Mouse (Mus musculus): Measurements from ENCODE around the gene Rhov. TPM values are rescaled to one million over a fixed set of nuclear protein-coding genes. Genes with fewer than 3 reads are reported as not detected.
A peak's percentile ranks its signal among the peaks of the same experiment; 100 is the strongest.

Gene Rhov
- total RNA-seq, 2 experiments from 2014 or later = not detected

GRCm38 (mm10) chr2:119292852-119293251 is 21.8 kb upstream of the Rhov start:
- no peak for DNase-seq
- intact Hi-C loops (cut with DNase I) = no loop called here

DNA sequence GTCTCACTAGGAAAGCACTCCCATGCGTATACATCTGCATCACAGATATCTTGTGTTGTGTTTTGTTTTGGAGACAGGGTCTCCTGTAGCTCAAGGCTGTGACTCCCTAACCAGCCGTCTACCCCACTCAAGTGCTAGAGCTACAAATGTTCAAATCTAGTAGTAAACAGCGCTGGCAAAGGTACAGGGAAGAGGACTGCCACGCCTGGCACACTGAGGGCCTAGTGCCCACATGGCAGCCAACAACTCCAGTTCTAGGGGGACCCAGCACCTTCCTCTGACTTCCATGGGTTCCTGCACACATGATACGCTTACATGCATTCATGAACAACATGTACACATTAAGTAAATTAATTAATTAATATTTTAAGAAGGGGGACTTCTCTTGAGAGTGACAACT is 21.2 kb upstream of the Rhov start:
- DNase-seq = no peak
- intact Hi-C loops (cut with DNase I) = no loop called here

- intact Hi-C loops (cut with DNase I) = loop anchor here (2.0 kb wide), 1 partner anchor 254 kb away; the partner anchor contains the start of gene Rpusd2
- DNase-seq = peak in 1 of 2 experiments; percentile 43
These were observed 17.9 kb upstream of the Rhov start for GRCm38 (mm10) chr2:119289014-119289416.

- intact Hi-C loops (cut with DNase I) = loop anchor here (1.0 to 2.0 kb wide), 2 partner anchors 37 to 254 kb away; partner anchors contain the start of gene Rpusd2
- DNase-seq = peak; percentile 97 to 98
These were observed 17.3 kb upstream of the Rhov start, which contains the start of gene Vps18 for GRCm38 (mm10) chr2:119288270-119288882. Gene Vps18, plus strand, starts transcription at chr2:119288740.

GRCm38 (mm10) chr2:119287372-119287771 is 16.3 kb upstream of the Rhov start:
- no peak for DNase-seq
- intact Hi-C loops (cut with DNase I) = no loop called here

DNA sequence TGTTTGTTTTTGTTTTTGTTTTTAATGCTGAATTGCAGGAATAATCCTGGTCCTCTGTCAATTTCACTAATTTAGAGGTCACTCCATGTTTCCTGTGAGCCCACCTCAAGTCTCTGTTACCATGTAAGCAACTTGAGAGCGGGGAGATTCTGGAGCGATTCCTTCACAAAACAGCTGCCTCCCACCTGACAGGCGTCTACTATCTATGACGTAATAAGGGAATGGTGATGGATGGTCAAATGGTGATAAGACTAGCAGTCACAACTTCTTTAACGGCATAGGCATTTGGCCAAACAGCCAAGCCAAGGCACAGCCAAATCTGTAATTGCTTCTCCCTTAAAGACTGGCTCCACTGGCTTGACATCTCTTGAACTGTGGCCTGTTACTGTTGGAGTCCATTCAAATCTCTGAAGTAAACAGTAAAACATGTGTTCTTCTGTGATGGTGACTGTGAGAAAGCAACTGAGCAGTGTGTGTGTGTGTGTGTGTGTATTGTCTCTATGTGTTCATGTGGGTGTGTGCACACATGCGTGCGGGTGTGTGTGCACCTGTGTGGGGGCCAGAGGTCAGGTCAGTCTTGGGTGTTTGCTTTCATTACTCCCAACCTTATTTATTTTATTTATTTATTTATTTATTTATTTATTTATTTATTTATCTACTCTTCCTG is 11.0 kb upstream of the Rhov start:
- no peak for DNase-seq
- intact Hi-C loops (cut with DNase I) = no loop called here

DNA sequence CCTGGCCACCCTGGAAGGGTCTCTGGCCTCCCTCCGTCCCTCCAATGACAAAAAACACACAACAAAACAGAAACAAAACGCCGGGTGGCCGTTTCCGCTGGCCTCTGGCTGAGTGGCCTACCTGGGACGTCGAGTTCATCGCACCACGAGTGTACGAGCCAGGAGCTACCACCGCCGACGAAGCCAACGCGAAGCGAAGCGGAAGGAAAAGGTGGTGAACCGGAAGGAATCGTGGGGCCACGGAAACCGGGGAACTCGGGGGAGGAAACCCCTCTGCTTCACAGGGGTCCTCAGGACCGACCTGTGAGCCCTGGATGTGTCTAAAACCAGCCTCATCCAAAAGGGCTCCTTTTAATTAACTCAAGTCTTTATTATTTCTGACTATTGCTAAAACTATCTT is 6.7 kb upstream of the Rhov start:
- no peak for DNase-seq
- intact Hi-C loops (cut with DNase I) = no loop called here

- intact Hi-C loops (cut with DNase I) = no loop called here
- DNase-seq = no peak
These were observed 5.9 kb upstream of the Rhov start for GRCm38 (mm10) chr2:119276926-119277325.

DNA sequence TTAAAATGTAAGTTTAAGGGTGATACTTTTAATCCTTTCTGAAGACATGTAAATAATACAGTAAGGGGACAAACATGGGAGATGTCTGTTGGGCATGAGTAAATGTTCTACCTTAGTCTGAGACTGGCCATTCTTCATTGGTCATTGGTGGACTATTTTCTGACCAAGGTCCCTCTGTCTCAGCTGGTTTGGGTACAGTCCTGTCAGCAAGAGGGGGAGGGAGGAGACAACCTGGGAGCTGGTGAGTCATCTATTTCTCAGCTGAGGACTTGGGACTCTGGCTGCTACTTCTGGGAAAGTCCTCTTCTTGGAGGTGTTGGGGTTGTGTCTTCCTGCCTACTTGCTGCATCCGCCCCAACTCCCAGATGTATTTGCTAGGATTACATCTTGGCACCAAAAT is 3.1 kb upstream of the Rhov start:
- DNase-seq = no peak
- intact Hi-C loops (cut with DNase I) = no loop called here

DNA sequence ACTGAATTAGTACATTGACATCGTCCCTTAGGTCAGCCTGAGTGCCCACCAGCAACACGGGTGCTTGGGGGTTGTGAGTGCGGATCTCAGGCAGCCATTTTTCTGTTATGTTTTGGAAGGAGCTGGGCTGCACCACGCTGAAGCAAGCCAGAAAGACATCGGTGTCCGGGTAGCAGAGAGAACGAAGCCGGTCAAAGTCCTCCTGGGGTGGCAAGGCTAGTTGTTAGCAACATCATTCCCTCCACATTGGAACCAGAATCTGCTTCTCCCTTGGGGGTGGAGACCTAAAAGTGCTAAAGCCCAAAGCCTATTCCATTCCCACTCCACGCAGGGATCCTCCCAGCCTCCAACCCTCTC is 808 bp downstream of the Rhov start:
- intact Hi-C loops (cut with DNase I) = no loop called here
- no peak for DNase-seq

- intact Hi-C loops (cut with DNase I) = no loop called here
- DNase-seq = no peak
These were observed 7.3 kb downstream of the Rhov start for GRCm38 (mm10) chr2:119263813-119264212.

- intact Hi-C loops (cut with DNase I) = no loop called here
- peak; percentile 34 to 48 for DNase-seq
These were observed 8.1 kb downstream of the Rhov start for GRCm38 (mm10) chr2:119262978-119263377.

- intact Hi-C loops (cut with DNase I) = no loop called here
- DNase-seq = no peak
These were observed 9.7 kb downstream of the Rhov start for GRCm38 (mm10) chr2:119261326-119261725.

GRCm38 (mm10) chr2:119260518-119260917 is 10.6 kb downstream of the Rhov start:
- DNase-seq = no peak

GRCm38 (mm10) chr2:119254976-119255375 is 16.1 kb downstream of the Rhov start:
- intact Hi-C loops (cut with DNase I) = no loop called here
- DNase-seq = no peak

More at GRCm38 (mm10) chr2:119260518-119260917, 10.6 kb downstream of the Rhov start:
- intact Hi-C loops (cut with DNase I) = no loop called here

GRCm38 (mm10) chr2:119250826-119251478 is 20.1 kb downstream of the Rhov start:
- intact Hi-C loops (cut with DNase I) = loop anchor here (1.0 kb wide), 2 partner anchors 37 to 186 kb away; partner anchors contain the start of gene Vps18
- DNase-seq = peak; percentile 81 to 90

DNA sequence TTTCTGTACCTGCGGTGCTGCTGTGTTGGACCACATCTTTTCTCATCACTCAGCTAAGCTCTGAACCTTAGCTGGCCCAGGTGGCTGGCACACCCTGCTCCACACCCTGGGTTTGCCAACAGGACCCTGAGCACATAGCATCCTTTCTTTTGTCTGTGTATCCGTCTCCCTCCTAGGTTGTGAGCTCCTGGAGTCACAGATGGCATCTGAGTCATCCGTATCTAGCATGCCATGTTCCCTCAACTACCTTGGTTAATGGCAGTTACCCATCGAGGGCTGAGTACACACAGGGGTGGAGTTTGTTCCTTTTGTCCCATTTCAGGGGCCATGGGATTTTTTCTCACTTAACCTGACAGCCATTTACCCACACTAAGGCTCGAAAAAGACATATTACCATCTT is 20.7 kb downstream of the Rhov start:
- intact Hi-C loops (cut with DNase I) = no loop called here

DNA sequence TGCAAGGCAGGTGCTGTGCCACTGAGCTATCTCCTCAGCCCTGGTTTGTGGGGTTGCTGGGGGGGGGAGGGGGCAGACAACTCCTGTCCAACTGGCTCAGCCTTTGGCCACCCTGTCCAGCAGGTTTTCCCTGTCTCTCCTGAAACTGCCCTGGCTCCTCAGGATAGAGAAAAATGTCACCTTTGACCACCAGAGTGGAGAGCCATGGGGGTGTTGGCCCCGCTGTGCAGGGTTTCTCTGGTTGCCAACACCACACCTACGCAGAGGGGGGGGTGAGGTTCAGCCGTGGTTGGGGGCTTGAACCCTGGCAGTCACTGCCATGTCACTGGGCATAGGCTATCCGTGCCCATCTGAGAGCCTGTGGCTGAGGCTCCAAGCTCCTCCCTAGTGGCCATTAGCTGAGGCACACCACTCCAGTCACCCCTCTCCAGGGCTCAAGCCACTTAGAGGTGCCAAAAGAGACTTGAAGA is 21.4 kb downstream of the Rhov start:
- no peak for DNase-seq
- intact Hi-C loops (cut with DNase I) = no loop called here

More for the DNA sequence above, 20.7 kb downstream of the Rhov start:
- no peak for DNase-seq

DNA sequence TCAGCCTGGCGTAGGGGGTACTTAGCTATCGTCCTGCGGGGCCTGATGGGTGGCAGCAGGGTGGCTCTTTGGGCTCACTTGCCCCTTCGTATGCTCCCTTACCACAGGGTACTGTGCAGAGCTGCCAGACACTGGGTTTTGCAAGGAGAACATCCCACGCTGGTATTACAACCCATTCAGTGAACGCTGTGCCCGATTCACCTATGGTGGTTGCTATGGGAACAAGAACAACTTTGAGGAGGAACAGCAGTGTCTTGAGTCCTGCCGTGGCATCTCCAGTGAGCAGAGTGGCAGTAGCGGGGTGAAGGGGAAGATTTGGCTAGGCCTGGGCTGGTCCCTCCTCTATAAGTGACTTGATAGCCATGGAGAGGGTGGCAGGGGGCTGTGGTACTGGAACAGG is 23.2 kb downstream of the Rhov start:
- intact Hi-C loops (cut with DNase I) = no loop called here
- DNase-seq = no peak

DNA sequence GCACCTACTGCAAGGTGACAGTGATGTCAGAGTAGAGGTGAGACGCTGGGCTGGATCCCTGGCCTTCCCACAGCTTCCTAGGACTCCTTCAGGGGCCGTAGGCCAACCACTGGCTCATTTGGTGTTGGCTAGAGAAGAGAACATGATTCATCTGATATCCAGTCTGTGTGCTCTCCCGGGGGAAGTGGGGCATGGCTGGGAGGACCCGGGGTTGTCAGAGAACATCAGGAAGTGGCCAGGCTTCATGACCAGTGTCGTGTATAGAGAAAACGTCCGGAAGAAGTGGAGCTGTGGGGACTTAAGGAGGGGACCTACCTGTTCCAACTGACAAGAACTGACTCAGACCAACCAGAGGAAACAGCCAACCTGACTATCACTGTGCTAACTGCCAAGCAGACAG is 25.8 kb downstream of the Rhov start:
- intact Hi-C loops (cut with DNase I) = no loop called here
- no peak for DNase-seq

DNA sequence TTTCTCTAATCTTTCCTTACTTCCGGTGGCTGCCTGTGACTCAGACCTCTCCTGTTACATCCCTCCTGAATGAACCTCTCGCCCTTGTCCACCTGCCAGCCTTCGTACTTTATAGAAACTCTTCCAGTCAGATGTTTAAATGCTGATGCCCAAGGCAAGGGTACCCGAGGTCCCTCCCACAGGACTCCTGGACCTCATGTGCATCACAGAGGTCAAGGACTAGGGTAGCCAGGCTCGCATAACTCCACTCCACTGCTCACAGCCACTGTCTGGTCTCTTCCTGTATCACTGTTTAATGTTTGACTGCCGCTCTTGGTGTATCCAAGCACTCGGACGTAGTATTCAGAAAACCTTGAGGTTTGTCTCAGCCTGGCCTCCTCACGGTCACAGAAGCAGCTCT is 28.5 kb downstream of the Rhov start:
- no peak for DNase-seq
- intact Hi-C loops (cut with DNase I) = no loop called here

DNA sequence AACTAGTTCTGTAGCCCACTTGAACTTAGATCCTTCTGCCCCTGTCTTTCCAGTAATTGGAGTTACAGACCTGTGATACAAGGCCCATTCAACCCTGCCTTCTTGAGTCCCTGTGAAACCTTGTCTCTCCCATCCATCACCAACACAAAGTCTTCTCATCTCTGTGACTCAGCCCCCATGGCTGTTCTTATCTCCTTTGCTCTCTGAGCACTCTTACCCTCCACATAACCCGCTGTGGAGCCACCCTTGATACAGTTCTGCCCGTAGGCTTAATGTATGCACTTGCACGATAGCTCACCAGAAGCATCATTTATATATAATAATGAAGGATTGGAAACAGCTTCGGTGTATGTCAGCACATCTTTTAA is 30.3 kb downstream of the Rhov start:
- DNase-seq = no peak
- intact Hi-C loops (cut with DNase I) = no loop called here
